Mouse (Mus musculus): ENCODE results near the gene Eif4g1.
A peak's percentile ranks its signal among the peaks of the same experiment; 100 is the strongest.

Gene Eif4g1

GRCm38 (mm10) chr16:20706407-20707055 is 38.4 kb downstream of the Eif4g1 start:
- DNase-seq (ENCODE audit: low spot score): no peak

GRCm38 (mm10) chr16:20708220-20708938 is 40.3 kb downstream of the Eif4g1 start:
- DNase-seq (ENCODE audit: low spot score): no peak

GRCm38 (mm10) chr16:20708939-20709734 is 41.0 kb downstream of the Eif4g1 start:
- no peak for DNase-seq (ENCODE audit: low spot score)

DNA sequence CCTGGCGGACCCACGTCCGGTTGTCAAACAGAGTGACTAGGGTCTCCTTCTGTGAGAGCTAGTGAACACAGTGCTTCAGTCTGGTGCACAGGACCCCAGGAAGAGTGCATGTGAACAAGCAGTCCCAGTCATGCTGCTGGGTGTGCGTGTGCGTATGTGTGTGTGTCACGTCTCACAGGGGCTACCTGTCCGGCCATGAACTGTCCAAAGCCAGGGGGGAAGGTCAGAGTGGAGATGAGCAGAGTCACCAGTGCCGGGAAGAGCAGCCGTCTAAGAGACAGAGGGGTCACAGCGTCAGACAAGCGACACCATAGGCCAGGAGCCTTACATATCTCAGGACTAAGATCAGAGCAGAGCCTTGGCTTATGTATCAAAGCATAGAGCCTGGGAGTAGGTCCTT is 42.3 kb downstream of the Eif4g1 start:
- no peak for DNase-seq (ENCODE audit: low spot score)

- DNase-seq (ENCODE audit: low spot score): no peak
Observed at GRCm38 (mm10) chr16:20710810-20711209, 42.7 kb downstream of the Eif4g1 start.

- no peak for DNase-seq (ENCODE audit: low spot score)
Observed at GRCm38 (mm10) chr16:20712190-20712589, 44.1 kb downstream of the Eif4g1 start.

- peak; percentile 68 for DNase-seq (ENCODE audit: low spot score)
Observed at GRCm38 (mm10) chr16:20712889-20713288, 44.8 kb downstream of the Eif4g1 start.

DNA sequence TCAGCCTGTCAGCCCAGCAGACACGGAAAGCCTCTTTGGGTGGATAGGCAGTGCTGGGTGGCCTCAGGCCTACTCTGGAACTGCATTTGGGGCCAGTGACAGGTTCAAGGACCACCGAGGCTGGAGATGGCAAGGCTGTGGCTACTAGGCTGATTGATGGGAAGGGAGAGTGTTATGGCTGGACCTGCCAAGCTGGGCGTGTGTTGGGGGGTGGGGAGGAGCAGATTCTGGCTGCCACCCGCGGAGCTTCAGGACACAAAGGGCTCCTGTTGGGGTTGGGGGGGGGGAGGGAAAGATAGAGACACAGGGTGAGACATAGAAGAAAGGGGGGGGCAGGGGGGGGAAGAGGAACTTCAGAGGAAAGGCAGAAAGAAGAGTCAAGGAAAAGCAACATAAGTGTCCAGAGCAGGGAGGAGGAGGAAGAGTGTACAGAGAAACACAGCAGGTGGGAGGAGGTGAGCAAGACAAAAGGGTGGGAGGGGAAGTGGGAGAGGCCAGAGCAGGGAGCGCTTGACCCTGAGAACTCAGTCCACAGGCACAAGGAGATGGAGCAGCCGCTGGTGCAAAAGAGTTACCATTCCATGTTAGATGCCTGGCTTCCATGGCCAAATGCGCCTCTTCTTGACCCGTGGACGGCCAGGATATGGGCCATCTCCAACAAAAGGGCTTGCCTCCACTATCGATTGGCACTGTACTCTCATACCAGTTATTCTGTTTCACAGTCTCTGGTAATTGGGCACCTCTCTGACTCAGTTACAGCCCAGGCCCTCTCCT is 46.4 kb downstream of the Eif4g1 start:
- no peak for DNase-seq (ENCODE audit: low spot score)

GRCm38 (mm10) chr16:20715161-20715560 is 47.0 kb downstream of the Eif4g1 start:
- no peak for DNase-seq (ENCODE audit: low spot score)

GRCm38 (mm10) chr16:20715566-20715965 is 47.5 kb downstream of the Eif4g1 start:
- DNase-seq (ENCODE audit: low spot score): no peak

DNA sequence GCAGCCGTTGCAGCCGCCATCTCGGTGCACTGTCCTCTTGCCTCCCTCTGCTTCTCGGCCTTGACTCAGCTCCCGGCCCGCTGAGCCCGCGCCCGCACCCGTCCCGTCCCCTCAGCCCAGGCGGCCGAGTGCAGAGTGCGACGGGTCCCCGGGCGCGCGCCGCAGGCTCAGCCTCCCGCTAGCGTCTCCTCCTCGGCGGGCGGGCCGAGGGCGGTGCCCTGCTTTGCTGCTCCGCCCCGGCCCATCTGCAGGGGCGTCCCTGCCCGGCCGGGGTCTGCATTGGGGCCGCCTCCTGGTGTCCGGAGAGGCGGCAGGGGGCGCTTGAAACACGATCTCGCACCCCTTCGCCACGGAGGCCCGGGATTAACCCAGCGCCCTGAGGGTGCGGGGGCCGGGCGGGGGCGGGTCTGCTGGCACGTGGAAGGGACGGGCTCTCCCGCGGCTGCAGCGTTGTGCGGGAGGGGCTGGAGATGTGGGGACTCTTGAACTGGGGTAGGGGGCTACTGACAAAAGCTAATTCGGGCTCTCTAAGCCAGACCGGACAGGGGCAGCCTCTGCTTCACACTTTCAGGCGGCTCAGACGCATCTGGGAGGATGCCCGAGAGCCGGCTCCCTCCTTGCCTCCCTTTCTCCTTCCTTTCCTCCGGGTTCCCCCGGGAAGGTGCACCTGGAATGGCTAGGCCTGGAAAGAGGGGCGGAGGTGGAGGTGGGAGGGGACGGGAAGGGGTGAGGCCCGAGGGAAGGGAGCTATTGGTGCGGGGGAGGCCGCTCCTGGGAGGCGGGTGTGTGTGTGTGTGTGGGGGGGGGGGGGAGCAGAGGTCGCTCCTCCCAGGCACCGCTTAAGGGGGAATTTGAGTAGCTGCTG is 48.1 kb downstream of the Eif4g1 start:
- DNase-seq (ENCODE audit: low spot score): peak; percentile 64

DNA sequence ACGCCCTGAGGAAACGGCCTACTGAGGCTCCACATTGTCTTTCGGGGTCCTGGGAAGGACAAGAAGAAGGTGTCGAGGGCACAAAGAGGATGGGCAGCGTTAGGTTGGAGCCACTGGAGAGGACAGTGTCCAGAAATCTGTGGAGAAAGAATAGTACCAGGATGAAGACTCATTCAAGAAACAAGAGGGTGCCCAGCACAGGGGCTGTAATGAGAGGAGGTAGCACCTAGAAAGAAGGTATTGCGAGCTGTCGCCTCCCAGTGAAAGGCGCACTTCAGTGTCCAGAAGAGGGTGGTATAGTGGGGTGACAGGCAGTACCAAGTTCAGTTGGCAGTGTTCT is 48.7 kb downstream of the Eif4g1 start:
- no peak for DNase-seq (ENCODE audit: low spot score)

GRCm38 (mm10) chr16:20717181-20717977 is 49.3 kb downstream of the Eif4g1 start, which contains the start of the genes Polr2h and Clcn2:
Polr2h (plus strand) TSS chr16:20717665.
Clcn2 (minus strand) TSS chr16:20717746.
- peak; percentile 96 for DNase-seq (ENCODE audit: low spot score)

GRCm38 (mm10) chr16:20717978-20718670 is 50.0 kb downstream of the Eif4g1 start:
- DNase-seq (ENCODE audit: low spot score): no peak

GRCm38 (mm10) chr16:20721808-20722207 is 53.7 kb downstream of the Eif4g1 start:
- no peak for DNase-seq (ENCODE audit: low spot score)

DNA sequence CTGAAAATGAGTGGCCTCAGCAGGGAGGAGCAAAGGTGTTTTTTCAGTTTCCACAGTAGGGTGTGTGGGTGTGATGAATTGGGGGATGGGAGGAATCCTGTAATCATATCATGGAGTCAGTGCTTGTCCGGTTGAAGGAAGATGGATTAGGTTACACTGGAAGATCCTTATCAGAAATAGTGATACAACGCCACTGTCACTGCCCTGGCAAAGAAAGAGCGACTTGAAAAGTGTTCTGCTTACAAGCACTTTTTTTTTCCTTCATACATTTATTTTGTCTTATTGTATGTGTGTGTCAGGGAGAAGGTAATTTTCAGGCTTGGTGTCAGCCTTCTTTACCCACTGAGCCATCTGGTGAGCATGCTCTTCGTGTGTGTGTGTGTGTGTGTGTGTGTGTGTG is 54.6 kb downstream of the Eif4g1 start:
- no peak for DNase-seq (ENCODE audit: low spot score)

DNA sequence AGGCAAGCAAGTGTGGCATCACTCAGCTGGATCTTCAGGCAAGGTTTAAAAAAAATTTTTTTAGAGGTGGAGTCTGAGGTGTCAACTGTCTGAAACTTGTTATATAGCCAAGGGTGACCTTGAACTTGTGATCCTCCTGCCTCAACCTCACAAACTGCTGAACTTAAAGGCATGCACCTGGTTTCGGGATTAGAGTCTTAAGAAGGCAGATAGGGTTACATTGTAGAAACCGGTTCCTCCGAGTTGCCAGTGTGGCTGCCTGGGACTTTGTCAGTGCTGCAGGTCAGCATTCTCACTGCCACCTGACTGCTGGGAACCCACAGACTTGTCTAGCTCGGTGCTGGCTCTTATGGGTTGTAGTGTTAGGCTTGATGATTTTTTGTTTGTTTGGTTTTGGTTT is 55.1 kb downstream of the Eif4g1 start:
- no peak for DNase-seq (ENCODE audit: low spot score)

DNA sequence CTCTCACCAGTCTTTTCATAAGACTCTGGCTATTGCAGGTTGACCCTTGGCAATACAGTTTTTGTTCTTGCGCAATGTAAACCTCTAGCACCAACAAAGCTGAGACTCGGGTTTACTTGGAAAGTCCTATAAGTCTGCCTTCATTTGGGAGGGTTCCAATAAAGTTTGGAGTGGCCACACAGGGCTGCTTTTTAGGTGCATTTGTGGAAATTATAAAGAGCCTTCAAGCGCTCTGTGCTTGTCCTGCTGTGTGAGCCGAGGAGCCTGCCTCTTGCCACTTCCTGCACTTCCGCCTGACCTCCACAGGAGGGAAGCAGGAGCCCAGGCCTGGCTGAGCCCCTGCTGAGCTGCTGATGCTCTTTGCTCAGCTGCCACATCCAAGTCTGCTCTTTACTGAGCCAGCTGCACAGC is 56.2 kb downstream of the Eif4g1 start:
- no peak for DNase-seq (ENCODE audit: low spot score)

DNA sequence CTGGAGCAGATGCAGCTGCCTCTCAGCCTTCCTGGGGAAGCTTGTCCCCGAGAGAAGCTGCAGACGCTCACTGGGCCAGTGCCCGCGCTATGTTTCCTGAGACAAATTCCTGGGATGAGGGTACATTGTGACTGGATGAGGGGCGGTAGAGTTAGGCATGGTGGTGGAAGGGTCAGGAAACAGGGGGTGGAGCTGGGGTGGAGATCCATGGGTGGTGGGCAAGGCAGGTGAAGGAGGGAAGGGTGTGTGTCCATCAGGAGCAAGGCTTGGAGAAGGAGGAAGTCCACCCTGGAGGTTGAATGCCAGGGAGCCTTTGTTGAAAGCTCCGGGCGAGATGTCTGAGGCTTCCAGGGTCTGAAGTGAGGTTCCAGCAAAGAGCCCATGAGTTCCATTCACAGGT is 57.2 kb downstream of the Eif4g1 start:
- DNase-seq (ENCODE audit: low spot score): no peak

DNA sequence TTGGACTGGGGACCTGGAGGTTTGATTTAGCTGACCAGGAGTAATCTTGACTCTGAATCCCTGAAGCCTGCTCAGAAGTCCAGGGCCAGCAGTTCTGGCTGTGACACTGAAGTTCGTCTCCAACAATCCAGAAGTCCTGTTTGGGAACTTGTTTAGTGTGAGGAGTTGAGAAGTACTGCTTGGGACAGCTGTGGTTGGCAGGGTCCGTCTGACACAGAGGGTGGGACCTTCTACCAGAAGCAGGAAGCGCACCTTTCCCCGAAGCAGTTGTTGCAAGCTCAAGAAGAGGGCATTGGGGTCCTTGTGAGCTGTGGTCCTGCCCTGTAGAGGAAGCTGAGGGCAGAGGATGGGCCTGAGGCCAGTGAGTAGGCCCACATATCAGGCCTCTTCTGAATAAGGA is 57.6 kb downstream of the Eif4g1 start:
- no peak for DNase-seq (ENCODE audit: low spot score)
